Mouse (Mus musculus) lung, embryonic 15.5 days (tissue): Measurements from ENCODE around the gene Rsph1. TPM values are rescaled to one million over a fixed set of nuclear protein-coding genes. Genes with fewer than 3 reads are reported as not detected.

Experiments used
- ATAC-seq: fragments of 200-750 bp; cut with Nextera tagmentation; 2 replicates; pipeline ENCODE4 v1.8.0; 2017; ENCODE audit warnings: moderate number of reproducible peaks, borderline replicate concordance; ENCODE audit not compliant: low FRiP score, low TSS enrichment; ENCODE audit errors: extremely low read depth
- H3K27ac ChIP-seq: fragments of 300-500 bp; sonication (generic); 2 replicates; pipeline ENCODE4 v1.5.1; 2015; ENCODE audit warnings: moderate library complexity, mild to moderate bottlenecking, inconsistent platforms
- H3K27me3 ChIP-seq: fragments of 300-500 bp; sonication (generic); 2 replicates; pipeline ENCODE4 v1.6.1; 2015; ENCODE audit warnings: inconsistent platforms
- H3K36me3 ChIP-seq: fragments of 300-500 bp; sonication (generic); 2 replicates; pipeline ENCODE4 v1.6.1; 2015; ENCODE audit warnings: inconsistent platforms
- H3K4me1 ChIP-seq: fragments of 300-500 bp; sonication (generic); 2 replicates; pipeline ENCODE4 v1.6.1; 2015; ENCODE audit warnings: inconsistent platforms
- H3K4me2 ChIP-seq: fragments of 300-500 bp; sonication (generic); 2 replicates; pipeline ENCODE4 v1.6.1; 2015; ENCODE audit warnings: inconsistent platforms, mild to moderate bottlenecking, moderate library complexity
- H3K4me3 ChIP-seq: fragments of 300-500 bp; sonication (generic); 2 replicates; pipeline ENCODE4 v1.5.1; 2015; ENCODE audit warnings: mild to moderate bottlenecking, inconsistent platforms
- H3K9ac ChIP-seq: fragments of 300-500 bp; sonication (generic); 2 replicates; pipeline ENCODE4 v1.6.1; 2015; ENCODE audit warnings: inconsistent platforms
- H3K9me3 ChIP-seq: fragments of 300-500 bp; sonication (generic); 2 replicates; pipeline ENCODE4 v1.6.1; 2016; ENCODE audit warnings: inconsistent platforms
- WGBS: fragments of 180-500 bp; shearing (Covaris S2); methylation state at CpG from one replicate; pipeline ENCODE4 v1.1.7; 2015; 5-methylcytosine and 5-hydroxymethylcytosine counted together
- polyA plus RNA-seq: library from polyadenylated mRNA; unstranded; fragments of >200 nt; fragmentation: Nextera tagmentation; extraction: Ambion mirVana; gene quantifications from 2 replicates; pipeline ENCODE4 v1.2.1, GENCODE M21; 2015

Gene Rsph1
- polyA plus RNA-seq, 1 experiment from 2014 or later = 8.1 TPM

GRCm38 (mm10) chr17:31299981-31300380 lies 22.8 kb upstream of the Rsph1 start:
- Histone ChIP-seq H3K27me3 (0 out of 2 replicates have a peak, but pooled peaks cover 7% of the 10 kb centered on the region), H3K4me3 (no peak overlapping the region), H3K9me3 (no peaks in the 10 kb centered on the region), H3K9ac (no peak overlapping the region), H3K4me1 (peaks cover 36% of the 10 kb centered on the region), H3K27ac (no peak overlapping the region), H3K4me2 (no peak overlapping the region), H3K36me3 (no peaks in the 10 kb centered on the region)
- no peak for ATAC-seq
- WGBS = 75% methylated on average over 4 of the region's 4 CpGs

DNA sequence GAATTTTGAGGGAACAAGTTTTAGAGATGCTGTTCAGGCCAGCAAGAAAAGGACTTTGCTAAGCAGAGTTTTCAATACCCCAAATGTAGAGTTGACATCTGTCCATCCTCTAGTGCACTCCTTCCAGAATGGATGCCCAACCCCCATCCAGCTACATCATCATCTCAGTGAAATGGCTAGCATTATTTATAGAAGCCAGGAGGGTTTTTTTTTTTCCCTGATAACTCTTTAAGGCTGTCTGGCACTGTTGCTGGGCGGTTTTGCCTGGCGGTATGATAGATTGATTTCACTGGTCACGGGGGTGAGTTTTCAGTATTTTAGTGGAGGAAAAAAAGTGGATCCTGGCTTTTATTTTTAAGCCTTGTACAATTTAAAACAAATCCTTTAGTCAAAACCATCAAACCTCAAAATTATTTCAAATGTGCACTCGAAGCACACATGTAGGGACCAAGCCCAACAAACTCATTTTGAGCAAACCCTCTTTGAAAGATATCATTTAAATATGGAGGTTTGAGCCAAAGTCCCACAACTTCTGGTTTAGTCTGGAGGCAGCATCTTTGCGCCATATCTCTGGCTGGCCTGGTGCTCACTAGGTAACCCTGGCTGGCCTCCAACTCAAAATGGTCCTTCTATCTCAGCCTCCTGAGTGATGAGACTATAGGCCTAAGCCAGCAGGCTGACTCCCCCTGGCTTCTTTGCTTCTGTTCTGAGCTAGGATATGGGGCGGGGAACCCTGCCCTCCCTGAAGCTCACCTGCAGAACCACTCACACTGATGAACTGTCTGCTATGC lies 21.4 kb upstream of the Rsph1 start:
- H3K27me3 ChIP-seq = 0 out of 2 replicates have a peak, but pooled peaks cover 7% of the 10 kb centered on the region
- peaks cover 26% of the 10 kb centered on the region for H3K4me1 ChIP-seq
- H3K4me3 ChIP-seq = no peak overlapping the region
- H3K36me3 ChIP-seq = no peaks in the 10 kb centered on the region
- WGBS = 68% methylated on average over 6 of the region's 6 CpGs
- ATAC-seq = no peak
- no peak overlapping the region for H3K9ac ChIP-seq
- peak overlapping the region; percentile 85; the same call in 1 of the 2 replicates for H3K27ac ChIP-seq
- no peak overlapping the region for H3K4me2 ChIP-seq
- no peaks in the 10 kb centered on the region for H3K9me3 ChIP-seq

DNA sequence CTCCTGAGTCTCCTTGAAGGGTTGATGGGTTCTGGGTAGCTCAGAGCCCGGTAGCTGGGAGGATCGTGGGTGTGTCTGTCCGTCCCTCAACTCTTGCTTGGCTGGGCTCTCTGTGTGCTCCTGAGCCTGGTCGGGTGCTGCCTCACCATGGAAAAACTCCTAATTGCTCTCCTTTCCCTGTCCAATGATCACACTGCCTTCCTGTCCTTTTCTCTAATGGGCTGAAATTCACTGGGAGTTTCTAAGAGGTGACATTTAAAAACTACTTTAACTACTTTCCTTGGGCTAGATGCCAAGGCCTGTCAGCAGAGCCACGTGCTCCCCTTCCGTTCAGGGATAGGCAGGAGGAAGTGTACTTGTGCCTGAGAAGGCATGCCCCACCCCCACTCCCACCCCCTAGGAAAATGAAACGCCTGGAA lies 20.3 kb upstream of the Rsph1 start:
- no peaks in the 10 kb centered on the region for H3K9me3 ChIP-seq
- ATAC-seq = peak; percentile 28; the same call in 1 of the 2 replicates

DNA sequence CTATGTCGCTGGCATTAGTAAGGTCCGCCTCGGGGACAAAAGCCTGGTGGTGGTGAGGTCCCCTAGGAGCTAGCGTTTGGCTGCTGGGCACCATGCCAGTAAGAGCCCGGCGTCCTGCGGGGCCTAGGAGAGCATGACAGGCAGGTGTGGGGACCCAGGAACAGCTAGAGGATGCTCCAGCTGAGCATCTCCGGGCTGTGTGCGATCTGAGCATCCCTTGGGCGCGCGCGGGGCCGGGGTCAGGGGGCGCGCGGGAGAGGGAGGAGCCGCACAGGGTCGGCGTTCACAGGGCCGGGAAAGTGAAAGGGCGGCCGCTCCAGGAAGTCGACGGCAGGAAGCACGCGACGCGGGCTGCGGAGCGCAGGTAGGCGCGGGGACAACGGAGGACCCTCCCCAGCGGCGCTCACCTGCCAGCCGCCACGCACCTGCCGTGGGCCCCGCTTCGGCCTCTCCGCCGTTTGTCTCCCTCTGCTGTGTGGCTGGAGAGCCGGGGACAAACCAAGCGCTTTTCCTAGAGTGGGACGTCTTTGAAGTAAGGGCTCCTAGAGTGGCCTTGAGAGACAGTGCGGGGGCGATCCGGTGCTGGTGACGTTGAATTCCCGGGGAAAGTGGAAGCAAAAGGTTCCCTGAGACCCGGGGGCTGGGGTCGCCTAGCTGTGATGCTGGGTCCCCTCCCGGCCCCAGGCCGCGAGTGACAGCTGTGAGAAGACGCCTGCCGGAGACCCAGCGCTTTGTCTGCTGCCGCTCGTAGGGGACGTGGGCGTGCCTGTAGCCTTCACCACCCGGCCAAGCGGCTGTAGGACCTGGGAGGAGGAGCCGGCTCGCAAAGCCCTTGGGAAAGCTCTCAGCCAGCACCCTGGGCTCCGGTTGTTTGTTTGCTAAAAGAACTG lies 19.0 kb upstream of the Rsph1 start:
- Histone ChIP-seq H3K4me3 (peak overlapping the region; percentile 55), H3K9me3 (no peaks in the 10 kb centered on the region), H3K36me3 (no peaks in the 10 kb centered on the region), H3K4me2 (peak overlapping the region; percentile 94), H3K9ac (peak overlapping the region; percentile 52), H3K27me3 (0 out of 2 replicates have a peak, but pooled peaks cover 7% of the 10 kb centered on the region), H3K27ac (peak overlapping the region; percentile 85), H3K4me1 (peaks cover 26% of the 10 kb centered on the region)
- ATAC-seq = peak; percentile 66
- WGBS = 1% methylated on average over 61 of the region's 68 CpGs

More for the DNA sequence above, 20.3 kb upstream of the Rsph1 start:
- WGBS = 3% methylated on average over 7 of the region's 7 CpGs
- H3K27me3 ChIP-seq = 0 out of 2 replicates have a peak, but pooled peaks cover 7% of the 10 kb centered on the region
- H3K4me3 ChIP-seq = peak overlapping the region; percentile 55
- peak overlapping the region; percentile 94 for H3K4me2 ChIP-seq
- no peaks in the 10 kb centered on the region for H3K36me3 ChIP-seq
- H3K27ac ChIP-seq = peak overlapping the region; percentile 85
- peaks cover 26% of the 10 kb centered on the region for H3K4me1 ChIP-seq
- H3K9ac ChIP-seq = no peak overlapping the region

DNA sequence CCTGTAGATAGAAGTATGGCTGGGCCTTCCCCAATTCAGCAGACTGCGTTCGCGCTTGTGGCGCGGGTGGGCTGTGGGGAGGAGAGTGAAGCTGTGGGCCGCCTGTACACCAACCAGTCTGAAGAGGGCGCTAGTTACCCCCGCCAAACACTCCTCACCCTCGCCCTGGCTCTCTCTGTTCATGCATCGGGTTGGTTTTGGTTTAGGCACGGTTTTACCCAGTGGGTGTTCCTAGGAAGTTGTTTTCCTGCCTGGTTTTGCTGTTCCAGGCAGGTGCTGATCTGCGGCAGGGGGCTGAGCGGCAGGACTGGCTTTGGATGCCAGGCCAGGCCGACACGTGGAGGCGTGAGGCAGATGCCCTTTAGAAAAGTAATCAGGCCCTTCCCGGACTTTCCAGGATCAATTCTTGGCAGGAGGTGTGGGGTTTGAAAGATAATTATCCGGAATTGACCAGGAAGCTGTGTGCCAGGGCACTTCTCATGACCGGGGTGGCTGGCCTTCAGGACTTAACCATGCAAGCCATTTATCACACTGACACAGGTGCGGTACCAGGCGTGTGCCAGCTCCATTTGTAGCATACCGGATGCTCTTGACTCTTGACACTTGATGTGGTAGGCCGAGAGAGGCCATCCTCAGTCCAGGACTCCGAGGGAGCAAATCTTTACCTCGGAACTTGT lies 18.2 kb upstream of the Rsph1 start:
- ATAC-seq = peak; percentile 11; the same call in 1 of the 2 replicates
- 23% methylated on average over 25 of the region's 25 CpGs for WGBS
- H3K27me3 ChIP-seq = 0 out of 2 replicates have a peak, but pooled peaks cover 7% of the 10 kb centered on the region
- H3K4me3 ChIP-seq = peak overlapping the region; percentile 55
- peak overlapping the region; percentile 52; the same call in 1 of the 2 replicates for H3K9ac ChIP-seq
- H3K9me3 ChIP-seq = no peaks in the 10 kb centered on the region
- peak overlapping the region; percentile 85 for H3K27ac ChIP-seq
- peaks cover 26% of the 10 kb centered on the region for H3K4me1 ChIP-seq
- peak overlapping the region; percentile 94 for H3K4me2 ChIP-seq
- H3K36me3 ChIP-seq = no peaks in the 10 kb centered on the region

- Histone ChIP-seq H3K27ac (peak overlapping the region; percentile 53), H3K4me1 (peaks cover 26% of the 10 kb centered on the region), H3K4me3 (peak overlapping the region; percentile 55; the same call in 1 of the 2 replicates), H3K9me3 (no peaks in the 10 kb centered on the region), H3K9ac (no peak overlapping the region), H3K27me3 (0 out of 2 replicates have a peak, but pooled peaks cover 7% of the 10 kb centered on the region), H3K4me2 (peak overlapping the region; percentile 94), H3K36me3 (no peaks in the 10 kb centered on the region)
- ATAC-seq = 0 out of 2 replicates have a peak, but pooled peaks have one; percentile 3
- 75% methylated on average over 15 of the region's 15 CpGs for WGBS
Observed at GRCm38 (mm10) chr17:31294363-31295214, 17.4 kb upstream of the Rsph1 start.

GRCm38 (mm10) chr17:31290859-31291258 lies 13.7 kb upstream of the Rsph1 start:
- peaks cover 6% of the 10 kb centered on the region for H3K4me1 ChIP-seq
- H3K27me3 ChIP-seq = 0 out of 2 replicates have a peak, but pooled peaks cover 4% of the 10 kb centered on the region
- no peak overlapping the region for H3K27ac ChIP-seq
- no peak overlapping the region for H3K4me3 ChIP-seq
- no peak for ATAC-seq
- H3K4me2 ChIP-seq = no peak overlapping the region
- no peak overlapping the region for H3K9ac ChIP-seq
- WGBS = 60% methylated on average over 6 of the region's 6 CpGs
- H3K9me3 ChIP-seq = no peaks in the 10 kb centered on the region
- no peaks in the 10 kb centered on the region for H3K36me3 ChIP-seq

GRCm38 (mm10) chr17:31290311-31290710 lies 13.1 kb upstream of the Rsph1 start:
- Histone ChIP-seq H3K4me3 (no peak overlapping the region), H3K27ac (no peak overlapping the region), H3K4me2 (no peak overlapping the region), H3K27me3 (no peaks in the 10 kb centered on the region), H3K9me3 (no peaks in the 10 kb centered on the region), H3K4me1 (peaks cover under 1% of the 10 kb centered on the region; the same call in 1 of the 2 replicates), H3K9ac (no peak overlapping the region), H3K36me3 (no peaks in the 10 kb centered on the region)
- ATAC-seq = no peak

GRCm38 (mm10) chr17:31288999-31289726 lies 12.0 kb upstream of the Rsph1 start:
- 64% methylated on average over 7 of the region's 7 CpGs for WGBS
- Histone ChIP-seq H3K27ac (no peak overlapping the region), H3K27me3 (no peaks in the 10 kb centered on the region), H3K4me1 (no peaks in the 10 kb centered on the region), H3K9ac (no peak overlapping the region), H3K36me3 (no peaks in the 10 kb centered on the region), H3K4me3 (no peak overlapping the region), H3K4me2 (no peak overlapping the region), H3K9me3 (no peaks in the 10 kb centered on the region)
- no peak for ATAC-seq

- no peaks in the 10 kb centered on the region for H3K36me3 ChIP-seq
- 69% methylated on average over 3 of the region's 3 CpGs for WGBS
Observed at GRCm38 (mm10) chr17:31287216-31287615, 10.0 kb upstream of the Rsph1 start.

More at GRCm38 (mm10) chr17:31287216-31287615, 10.0 kb upstream of the Rsph1 start:
- Histone ChIP-seq H3K9ac (no peak overlapping the region), H3K27me3 (no peaks in the 10 kb centered on the region), H3K4me3 (no peak overlapping the region), H3K4me2 (no peak overlapping the region), H3K9me3 (no peaks in the 10 kb centered on the region), H3K27ac (no peak overlapping the region), H3K4me1 (no peaks in the 10 kb centered on the region)
- ATAC-seq = no peak
